15 mouse cellular contexts compared by ENCODE assay signal in genomic region chr9:45739001-45739701, GRCm38 (mm10).
A peak's percentile ranks its signal among the peaks of the same experiment; 100 is the strongest.
DNase-seq lines count a peak whose midpoint lies in the region; ATAC-seq and TF ChIP-seq lines count a peak whose summit lies in the region.
"Had no signal": no experiment of that assay in that cellular context is flagged by ENCODE, and none has a peak within 500 bp of the region (broad histone marks: within the 10 kb centered on the region; RNA-seq: fewer than 3 reads in every experiment).

No protein-coding gene starts in this region.

- H3K4me1 ChIP-seq in neural tube, embryonic 11.5 days (ENCODE audit: control insufficient read depth, insufficient read depth, low read length) = no peaks in the 10 kb centered on the region
- H3K4me1 ChIP-seq in hindbrain, postnatal 0 days (ENCODE audit: insufficient read depth, low read length) = peaks cover 15% of the 10 kb centered on the region
- H3K4me1 ChIP-seq in neural tube, embryonic 15.5 days = peaks cover 19% of the 10 kb centered on the region
- H3K4me1 ChIP-seq in limb, embryonic 10.5 days = no peaks in the 10 kb centered on the region

- TF ChIP-seq CTCF in hindbrain, postnatal 0 days (IDR thresholded peaks at IDR 0.05; ENCODE audit: low read depth) = no peak

- H3K9me3 ChIP-seq in neural tube, embryonic 11.5 days (ENCODE audit: control insufficient read depth, low read length) = no peaks in the 10 kb centered on the region
- no peaks in the 10 kb centered on the region for H3K9me3 ChIP-seq in hindbrain, postnatal 0 days (ENCODE audit: low read length)
- H3K9me3 ChIP-seq in neural tube, embryonic 15.5 days (replicated peaks) = no peaks in the 10 kb centered on the region
- no peaks in the 10 kb centered on the region for H3K9me3 ChIP-seq in limb, embryonic 10.5 days (replicated peaks)
- H3K9me3 ChIP-seq: G1E; heart, embryonic 15.5 days had no signal

- H3K9ac ChIP-seq in neural tube, embryonic 11.5 days (ENCODE audit: low read length) = no peak overlapping the region
- H3K9ac ChIP-seq in hindbrain, postnatal 0 days (replicated peaks; ENCODE audit: low read length) = no peak overlapping the region; the same call in 1 of the 2 replicates
- H3K9ac ChIP-seq in neural tube, embryonic 15.5 days (replicated peaks) = 0 out of 2 replicates have a peak overlapping the region, but pooled peaks have one; percentile 17
- H3K9ac ChIP-seq: heart, embryonic 15.5 days; liver, embryonic 14.5 days had no signal

- peak; percentile 25 for DNase-seq in adrenal gland, postnatal 14 days
- DNase-seq in adrenal gland, adult 18-20 months (ENCODE audit: low spot score in 2 of 2) = no peak
- peak; percentile 7 for DNase-seq in neural tube, embryonic 11.5 days (ENCODE audit: low spot score)
- no peak for DNase-seq in neural tube, embryonic 10.5 days (ENCODE audit: extremely low spot score, low spot score)
- DNase-seq in hindbrain, postnatal 0 days (ENCODE audit: low spot score) = peak; percentile 70
- DNase-seq in lung, postnatal 25 days (ENCODE audit: low spot score) = no peak
- no peak for DNase-seq in limb, embryonic 10.5 days (ENCODE audit: low spot score)
- DNase-seq: adrenal gland, adult 2 months; gastrocnemius, postnatal 36 days; kidney, adult 18-20 months; thymus, adult 2 months had no signal

- no peak for ATAC-seq in neural tube, embryonic 11.5 days (ENCODE audit: insufficient read depth, low FRiP score, low TSS enrichment)
- peak; percentile 69 for ATAC-seq in hindbrain, postnatal 0 days
- ATAC-seq in neural tube, embryonic 15.5 days (ENCODE audit: low FRiP score) = peak; percentile 56; the same call in 1 of the 2 replicates

- no peak overlapping the region for H3K27ac ChIP-seq in neural tube, embryonic 11.5 days (ENCODE audit: low read depth, low read length)
- peak overlapping the region; percentile 78 for H3K27ac ChIP-seq in hindbrain, postnatal 0 days
- H3K27ac ChIP-seq in neural tube, embryonic 15.5 days (replicated peaks) = peak overlapping the region; percentile 60; the same call in 1 of the 2 replicates
- H3K27ac ChIP-seq in limb, embryonic 10.5 days = no peak overlapping the region
- H3K27ac ChIP-seq: heart, embryonic 15.5 days; liver, embryonic 14.5 days had no signal

- no peak overlapping the region for H3K4me3 ChIP-seq in neural tube, embryonic 11.5 days (ENCODE audit: low read depth, low read length)
- no peak overlapping the region for H3K4me3 ChIP-seq in hindbrain, postnatal 0 days (ENCODE audit: low read length)
- no peak overlapping the region for H3K4me3 ChIP-seq in neural tube, embryonic 15.5 days (replicated peaks)
- no peak overlapping the region for H3K4me3 ChIP-seq in limb, embryonic 10.5 days
- H3K4me3 ChIP-seq: heart, embryonic 15.5 days had no signal

- no peaks in the 10 kb centered on the region for H3K36me3 ChIP-seq in neural tube, embryonic 11.5 days (ENCODE audit: control insufficient read depth, insufficient read depth, low read length)
- H3K36me3 ChIP-seq in hindbrain, postnatal 0 days (ENCODE audit: insufficient read depth, low read length) = peaks cover 7% of the 10 kb centered on the region; the same call in 1 of the 2 replicates
- no peaks in the 10 kb centered on the region; the same call in 1 of the 2 replicates for H3K36me3 ChIP-seq in neural tube, embryonic 15.5 days
- no peaks in the 10 kb centered on the region for H3K36me3 ChIP-seq in limb, embryonic 10.5 days
- H3K36me3 ChIP-seq: G1E; heart, embryonic 15.5 days had no signal

- no peak overlapping the region for H3K4me2 ChIP-seq in neural tube, embryonic 11.5 days (ENCODE audit: low read depth)
- H3K4me2 ChIP-seq in hindbrain, postnatal 0 days (ENCODE audit: low read depth, low read length) = peak overlapping the region; percentile 5; the same call in 1 of the 2 replicates
- H3K4me2 ChIP-seq in neural tube, embryonic 15.5 days = no peak overlapping the region
- H3K4me2 ChIP-seq: heart, embryonic 15.5 days had no signal

- H3K27me3 ChIP-seq in neural tube, embryonic 11.5 days (ENCODE audit: control insufficient read depth, insufficient read depth, low read length) = no peaks in the 10 kb centered on the region
- H3K27me3 ChIP-seq in hindbrain, postnatal 0 days (ENCODE audit: insufficient read depth, low read length) = no peaks in the 10 kb centered on the region
- 0 out of 2 replicates have a peak, but pooled peaks cover 6% of the 10 kb centered on the region for H3K27me3 ChIP-seq in neural tube, embryonic 15.5 days (replicated peaks)
- 0 out of 2 replicates have a peak, but pooled peaks cover 3% of the 10 kb centered on the region for H3K27me3 ChIP-seq in limb, embryonic 10.5 days (ENCODE audit: low read depth, poor library complexity, severe bottlenecking)

- 76% methylated on average over 12 of the region's 12 CpGs for WGBS in neural tube, embryonic 11.5 days
- WGBS in hindbrain, postnatal 0 days = 43% methylated on average over 12 of the region's 12 CpGs
- 57% methylated on average over 12 of the region's 12 CpGs for WGBS in neural tube, embryonic 15.5 days
- WGBS in limb, embryonic 10.5 days = 76% methylated on average over 12 of the region's 12 CpGs

Comparison
In these comparisons a context has a peak if more than half of its experiments do, and no peak if none do; other contexts are left out.
1. DNase-seq: peak in adrenal gland, postnatal 14 days (single experiment), neural tube, embryonic 11.5 days (single experiment) and hindbrain, postnatal 0 days (single experiment); none in adrenal gland, adult 18-20 months (0 of 2), neural tube, embryonic 10.5 days (single experiment), lung, postnatal 25 days (single experiment) and limb, embryonic 10.5 days (single experiment).
2. H3K27ac ChIP-seq: peak in hindbrain, postnatal 0 days (single experiment) and neural tube, embryonic 15.5 days (single experiment); none in neural tube, embryonic 11.5 days (single experiment) and limb, embryonic 10.5 days (single experiment).